Mouse (Mus musculus) midbrain, postnatal 0 days (tissue): Measurements from ENCODE around the gene Zbtb7a. TPM values are rescaled to one million over a fixed set of nuclear protein-coding genes. Genes with fewer than 3 reads are reported as not detected.
A peak's percentile ranks its signal among the peaks of the same experiment; 100 is the strongest.
"Not testable (repeated sequence)": the region's sequence is repeated elsewhere in the genome, so short reads cannot be mapped to it uniquely, and the experiment has no call there.

Experiments used
- ATAC-seq: fragments of 200-750 bp; cut with Nextera tagmentation; 2 replicates; pipeline ENCODE4 v1.8.0; 2017; ENCODE audit warnings: moderate number of reproducible peaks, mild to moderate bottlenecking, moderate TSS enrichment, moderate library complexity; ENCODE audit not compliant: low FRiP score
- DNase-seq: peaks from one replicate; pipeline ENCODE4 v3.0.0-alpha.2; 2015; ENCODE audit warnings: low spot score
- H3K27ac ChIP-seq: fragments of 300-500 bp; sonication (generic); 2 replicates; pipeline ENCODE4 v1.5.1; 2014; ENCODE audit warnings: low read depth, mild to moderate bottlenecking, low read length, mixed read lengths
- H3K27me3 ChIP-seq: fragments of 300-500 bp; sonication (generic); 2 replicates; pipeline ENCODE4 v1.6.1; 2014; ENCODE audit warnings: low read length, control low read depth, mixed read lengths; ENCODE audit not compliant: insufficient read depth
- H3K36me3 ChIP-seq: fragments of 300-500 bp; sonication (generic); 2 replicates; pipeline ENCODE4 v1.6.1; 2014; ENCODE audit warnings: low read length, control low read depth, mixed read lengths; ENCODE audit not compliant: insufficient read depth
- H3K4me1 ChIP-seq: fragments of 300-500 bp; sonication (generic); 2 replicates; pipeline ENCODE4 v1.6.1; 2014; ENCODE audit warnings: mild to moderate bottlenecking, control low read depth, antibody characterized with exemption, low read length, mixed read lengths; ENCODE audit not compliant: insufficient read depth
- H3K4me2 ChIP-seq: fragments of 300-500 bp; sonication (generic); 2 replicates; pipeline ENCODE4 v1.6.1; 2014; ENCODE audit warnings: low read depth, mild to moderate bottlenecking, low read length, mixed read lengths; ENCODE audit not compliant: poor library complexity, severe bottlenecking
- H3K4me3 ChIP-seq: fragments of 300-500 bp; sonication (generic); 2 replicates; pipeline ENCODE4 v1.5.1; 2014; ENCODE audit warnings: low read depth, mild to moderate bottlenecking, low read length, moderate library complexity
- H3K9ac ChIP-seq: fragments of 300-500 bp; sonication (generic); replicated peaks from 2 replicates; pipeline ENCODE4 v1.6.1; 2014; ENCODE audit warnings: mild to moderate bottlenecking, low read length, moderate library complexity, mixed read lengths; ENCODE audit not compliant: poor library complexity, severe bottlenecking
- H3K9me3 ChIP-seq: fragments of 300-500 bp; sonication (generic); 2 replicates; pipeline ENCODE4 v1.6.1; 2016; ENCODE audit warnings: low read length, control low read depth
- CTCF ChIP-seq: IDR thresholded peaks from 2 replicates; pipeline ENCODE4 v1.5.1; 2016; ENCODE audit warnings: antibody characterized with exemption, mild to moderate bottlenecking
- WGBS: fragments of 180-500 bp; shearing (Covaris S2); extraction: QIAGEN DNeasy Blood & Tissue Kit; methylation state at CpG from one replicate; pipeline ENCODE4 v1.1.7; 2014; 5-methylcytosine and 5-hydroxymethylcytosine counted together
- polyA plus RNA-seq: library from polyadenylated mRNA; unstranded; fragments of >200 nt; fragmentation: Nextera tagmentation; extraction: Ambion mirVana; gene quantifications from 2 replicates; pipeline ENCODE4 v1.2.1, GENCODE M21; 2015
- total RNA-seq: library from RNA; depleted of rRNA; stranded (reverse); fragments of >200 nt; gene quantifications from 2 replicates; pipeline ENCODE4 v1.2.3, GENCODE M21; 2014

Gene Zbtb7a
- total and polyA plus RNA-seq, 2 experiments from 2014 or later, result 18.0 to 29.5 TPM

DNA sequence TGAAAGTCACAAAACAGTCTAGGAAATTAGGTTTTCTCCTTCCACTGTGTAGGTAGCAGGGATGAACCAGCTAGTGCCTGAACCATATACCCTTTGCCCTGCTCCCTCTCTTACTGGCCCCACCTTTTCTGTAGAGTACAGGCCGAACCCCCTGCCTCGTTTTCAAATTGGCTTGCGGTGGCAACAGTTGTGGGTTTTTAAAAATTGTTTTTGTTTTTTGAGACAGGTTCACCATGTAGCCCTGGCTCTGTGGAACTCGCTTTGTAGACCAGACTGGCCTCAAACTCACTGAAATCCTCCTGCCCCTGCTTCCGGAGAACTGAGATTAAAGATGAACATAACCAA lies 33.0 kb downstream of the Zbtb7a start:
- H3K36me3 ChIP-seq, result peaks cover 9% of the 10 kb centered on the region
- 8% methylated on average over 5 of the region's 5 CpGs for WGBS
- 0 out of 2 replicates have a peak overlapping the region, but pooled peaks have one; percentile 62 for H3K9ac ChIP-seq
- H3K4me3 ChIP-seq, result peak overlapping the region; percentile 80
- peaks cover 7% of the 10 kb centered on the region; the same call in 1 of the 2 replicates for H3K4me1 ChIP-seq
- H3K9me3 ChIP-seq, result no peaks in the 10 kb centered on the region
- H3K27ac ChIP-seq, result peak overlapping the region; percentile 68
- no peak for DNase-seq
- peak overlapping the region; percentile 79 for H3K4me2 ChIP-seq
- ATAC-seq, result peak; percentile 57
- TF ChIP-seq CTCF, result no peak
- no peaks in the 10 kb centered on the region for H3K27me3 ChIP-seq

DNA sequence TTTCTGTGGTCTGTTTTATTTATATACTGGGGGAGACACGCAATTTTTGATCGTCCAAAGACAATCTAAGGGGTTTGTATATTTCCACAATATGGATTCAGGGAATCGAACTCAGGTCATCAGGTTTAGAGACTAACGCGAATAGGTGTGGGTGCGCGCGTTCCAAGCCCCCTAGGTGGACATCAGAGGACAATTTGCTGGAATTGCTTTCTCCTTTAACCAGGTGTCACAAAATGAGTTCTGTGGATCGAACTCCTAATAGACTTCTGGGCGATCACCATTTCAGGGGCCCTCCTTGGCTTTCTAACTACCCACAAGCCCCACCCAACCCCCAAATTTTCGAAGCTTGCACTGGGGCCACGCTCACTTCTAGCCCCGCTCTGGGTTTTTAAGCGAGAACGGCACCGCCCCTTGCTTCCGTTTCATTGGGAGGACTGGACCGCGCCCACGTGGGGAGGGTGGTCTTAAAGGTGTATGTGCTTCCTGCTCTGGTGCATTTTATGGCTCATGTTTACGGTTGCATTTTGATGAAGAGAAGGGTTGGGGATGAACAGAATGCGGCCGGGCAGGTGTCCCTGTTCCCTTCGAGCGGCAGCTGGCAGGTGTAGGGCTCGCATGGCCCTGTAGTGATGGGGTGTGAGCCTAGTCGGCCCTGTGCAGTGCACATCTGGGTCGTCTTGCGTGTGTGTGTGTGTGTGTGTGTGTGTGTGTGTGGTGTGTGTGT lies 33.7 kb downstream of the Zbtb7a start:
- peaks cover 5% of the 10 kb centered on the region for H3K36me3 ChIP-seq
- H3K4me3 ChIP-seq, result peak overlapping the region; percentile 80
- H3K27me3 ChIP-seq, result no peaks in the 10 kb centered on the region
- ATAC-seq (no peak; the same call in 1 of the 2 replicates), DNase-seq (peak; percentile 85)
- H3K4me2 ChIP-seq, result peak overlapping the region; percentile 79
- no peaks in the 10 kb centered on the region for H3K9me3 ChIP-seq
- H3K4me1 ChIP-seq, result peaks cover 7% of the 10 kb centered on the region; the same call in 1 of the 2 replicates
- peak overlapping the region; percentile 68 for H3K27ac ChIP-seq
- TF ChIP-seq CTCF, result no peak
- 4% methylated on average over 29 of the region's 29 CpGs for WGBS
- peak overlapping the region; percentile 62 for H3K9ac ChIP-seq

DNA sequence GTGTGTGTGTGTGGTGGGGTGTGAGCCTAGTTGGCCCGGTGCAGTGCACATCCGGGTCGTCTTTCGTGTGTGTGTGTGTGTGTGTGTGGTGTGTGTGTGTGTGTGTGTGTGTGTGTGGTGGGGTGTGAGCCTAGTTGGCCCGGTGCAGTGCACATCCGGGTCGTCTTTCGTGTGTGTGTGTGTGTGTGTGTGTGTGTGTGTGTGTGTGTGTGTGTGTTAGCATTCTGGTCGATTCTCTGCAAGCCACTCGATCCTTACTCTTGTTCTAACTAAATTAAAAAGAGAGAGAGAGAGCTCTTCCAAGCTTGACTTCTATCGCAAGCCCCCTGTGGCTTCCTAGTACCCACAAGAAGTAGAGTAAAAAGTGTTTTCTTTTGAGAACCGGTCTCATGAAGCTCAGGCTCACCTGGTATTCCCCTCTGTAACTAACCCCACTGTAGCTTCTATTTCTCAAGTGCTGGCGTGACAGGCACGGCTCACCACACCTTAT lies 34.4 kb downstream of the Zbtb7a start:
- H3K36me3 ChIP-seq, H3K27ac ChIP-seq, DNase-seq, H3K9me3 ChIP-seq, H3K27me3 ChIP-seq, H3K4me1 ChIP-seq, H3K9ac ChIP-seq, H3K4me3 ChIP-seq: not testable (repeated sequence)
- H3K4me2 ChIP-seq, result peak overlapping the region; percentile 22; the same call in 1 of the 2 replicates
- WGBS, result 50% methylated on average over 6 of the region's 14 CpGs
- ATAC-seq, result 0 out of 2 replicates have a peak, but pooled peaks have one; percentile 16

GRCm38 (mm10) chr10:81173132-81173531 lies 38.1 kb downstream of the Zbtb7a start:
- no peaks in the 10 kb centered on the region for H3K4me1 ChIP-seq

DNA sequence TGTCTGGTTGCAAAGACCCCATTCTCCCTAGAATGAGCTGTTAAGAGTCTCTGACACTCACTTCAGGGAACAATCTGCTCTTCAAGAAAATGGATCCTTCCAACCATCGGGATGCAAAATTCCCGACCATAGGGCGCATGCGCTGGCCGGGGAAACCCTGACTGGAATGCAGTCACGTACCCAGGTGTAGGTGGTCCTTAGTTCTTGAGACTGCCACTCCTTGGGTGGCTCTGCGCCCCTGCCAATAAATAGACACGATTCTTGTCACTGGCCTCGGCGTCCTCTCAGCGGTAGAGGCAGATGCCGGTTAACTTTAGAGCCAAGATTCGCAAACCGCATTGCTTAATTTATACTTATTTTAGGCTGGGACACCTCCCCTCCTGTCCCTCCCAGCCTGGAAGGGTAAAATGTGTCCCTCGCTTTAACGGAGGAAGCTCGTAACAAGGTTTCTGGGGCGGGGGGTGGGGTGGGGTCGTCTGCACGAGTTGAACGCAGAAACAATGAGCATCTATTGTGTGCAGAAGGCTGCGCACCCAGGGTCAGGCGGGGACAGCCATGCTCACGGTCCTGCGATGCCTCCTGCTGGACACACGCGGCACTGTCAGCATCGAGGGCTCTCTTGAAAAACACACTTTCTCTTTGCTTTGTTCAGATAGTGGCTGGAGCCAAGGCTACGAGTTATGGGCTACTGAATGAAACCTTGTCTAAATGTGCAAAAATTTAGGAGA lies 39.8 kb downstream of the Zbtb7a start:
- Histone ChIP-seq H3K4me2 (peak overlapping the region; percentile 60), H3K9ac (peak overlapping the region; percentile 59), H3K4me3 (peak overlapping the region; percentile 35), H3K27ac (peak overlapping the region; percentile 91), H3K4me1 (no peaks in the 10 kb centered on the region), H3K9me3 (no peaks in the 10 kb centered on the region), H3K36me3 (peaks cover 18% of the 10 kb centered on the region), H3K27me3 (no peaks in the 10 kb centered on the region)
- peak; percentile 89 for TF ChIP-seq CTCF
- ATAC-seq (peak; percentile 69), DNase-seq (peak; percentile 90)
- WGBS, result 1% methylated on average over 29 of the region's 29 CpGs

More at GRCm38 (mm10) chr10:81173132-81173531, 38.1 kb downstream of the Zbtb7a start:
- H3K36me3 ChIP-seq, result peaks cover 1% of the 10 kb centered on the region; the same call in 1 of the 2 replicates
- peak overlapping the region; percentile 35 for H3K4me2 ChIP-seq
- peak overlapping the region; percentile 11; the same call in 1 of the 2 replicates for H3K4me3 ChIP-seq
- peak overlapping the region; percentile 91 for H3K27ac ChIP-seq
- no peaks in the 10 kb centered on the region for H3K27me3 ChIP-seq
- TF ChIP-seq CTCF, result peak; percentile 96
- H3K9me3 ChIP-seq, result no peaks in the 10 kb centered on the region
- peak overlapping the region; percentile 46; the same call in 1 of the 2 replicates for H3K9ac ChIP-seq
- WGBS, result 2% methylated on average over 21 of the region's 21 CpGs
- DNase-seq (peak; percentile 90), ATAC-seq (0 out of 2 replicates have a peak, but pooled peaks have one; percentile 22)

- peak overlapping the region; percentile 35 for H3K4me3 ChIP-seq
- H3K4me2 ChIP-seq, result peak overlapping the region; percentile 60
- 8% methylated on average over 4 of the region's 4 CpGs for WGBS
- peak overlapping the region; percentile 91 for H3K27ac ChIP-seq
- H3K36me3 ChIP-seq, result peaks cover 23% of the 10 kb centered on the region
- ATAC-seq, H3K27me3 ChIP-seq, H3K4me1 ChIP-seq, H3K9ac ChIP-seq, H3K9me3 ChIP-seq: not testable (repeated sequence)
- DNase-seq, result peak; percentile 70
Observed at GRCm38 (mm10) chr10:81175345-81175701, 40.3 kb downstream of the Zbtb7a start.
